Mouse (Mus musculus) thymus, postnatal 4 days (tissue): ENCODE results near the gene Sgca.
"Not testable (repeated sequence)": the region's sequence is repeated elsewhere in the genome, so short reads cannot be mapped to it uniquely, and the experiment has no call there.

Experiments used
- DNase-seq: peaks from one replicate; pipeline ENCODE4 v3.0.0; 2021

Sgca gene

GRCm38 (mm10) chr11:94985822-94986221 is 9.7 kb upstream of the Sgca start:
- no peak for DNase-seq

GRCm38 (mm10) chr11:94985140-94985539 is 9.0 kb upstream of the Sgca start:
- DNase-seq: no peak

GRCm38 (mm10) chr11:94979462-94980179 is 3.5 kb upstream of the Sgca start:
- DNase-seq: no peak

GRCm38 (mm10) chr11:94978947-94979346 is 2.8 kb upstream of the Sgca start:
- peak; percentile 97 for DNase-seq

- DNase-seq: no peak
These were observed 2.2 kb upstream of the Sgca start for GRCm38 (mm10) chr11:94978178-94978915.

GRCm38 (mm10) chr11:94974951-94975350 is 1.2 kb downstream of the Sgca start:
- no peak for DNase-seq

GRCm38 (mm10) chr11:94973313-94973712 is 2.8 kb downstream of the Sgca start:
- DNase-seq: no peak

- no peak for DNase-seq
These were observed 3.2 kb downstream of the Sgca start for GRCm38 (mm10) chr11:94972887-94973286.

GRCm38 (mm10) chr11:94971895-94972615 is 4.1 kb downstream of the Sgca start:
- DNase-seq: no peak

- DNase-seq: peak; percentile 71
These were observed 5.8 kb downstream of the Sgca start for GRCm38 (mm10) chr11:94970210-94970943.

GRCm38 (mm10) chr11:94969709-94970108 is 6.4 kb downstream of the Sgca start:
- not testable (repeated sequence) for DNase-seq

- DNase-seq: no peak
These were observed 7.9 kb downstream of the Sgca start for GRCm38 (mm10) chr11:94968187-94968586.

- DNase-seq: no peak
These were observed 8.7 kb downstream of the Sgca start, which contains the start of gene Hils1 for GRCm38 (mm10) chr11:94967419-94967818. Gene Hils1, plus strand, starts transcription at chr11:94967593.

- no peak for DNase-seq
These were observed 13.5 kb downstream of the Sgca start for GRCm38 (mm10) chr11:94962534-94963101.

GRCm38 (mm10) chr11:94958065-94958858 is 17.9 kb downstream of the Sgca start:
- DNase-seq: no peak

- no peak for DNase-seq
These were observed 18.4 kb downstream of the Sgca start for GRCm38 (mm10) chr11:94957693-94958064.

GRCm38 (mm10) chr11:94955103-94955502 is 21.0 kb downstream of the Sgca start:
- no peak for DNase-seq

- no peak for DNase-seq
These were observed 24.0 kb downstream of the Sgca start for GRCm38 (mm10) chr11:94952169-94952568.

GRCm38 (mm10) chr11:94945236-94945635 is 30.9 kb downstream of the Sgca start:
- no peak for DNase-seq

- peak; percentile 53 for DNase-seq
These were observed 31.8 kb downstream of the Sgca start for GRCm38 (mm10) chr11:94944295-94944694.

- no peak for DNase-seq
These were observed 33.1 kb downstream of the Sgca start for GRCm38 (mm10) chr11:94943054-94943453.
